Mouse (Mus musculus): ENCODE measurements around the gene Ryr3. TPM values are rescaled to one million over a fixed set of nuclear protein-coding genes. Genes with fewer than 3 reads are reported as not detected.

Ryr3 gene
- polyA plus RNA-seq, 1 experiment from 2014 or later: 0.14 TPM

GRCm38 (mm10) chr2:113018278-113018677 is 198.6 kb downstream of the Ryr3 start:
- H3K4me1 ChIP-seq (replicated peaks; ENCODE audit: control insufficient read depth, insufficient read depth, low read length): no peaks in the 10 kb centered on the region
- no peak overlapping the region for H3K27ac ChIP-seq (ENCODE audit: low read depth, low read length)
- no peak overlapping the region for H3K4me3 ChIP-seq (ENCODE audit: low read depth, low read length)
- no peaks in the 10 kb centered on the region for H3K36me3 ChIP-seq (ENCODE audit: control insufficient read depth, insufficient read depth, low read length)
- no peak overlapping the region for H3K4me2 ChIP-seq
- H3K9me3 ChIP-seq (ENCODE audit: control insufficient read depth, low read length): no peaks in the 10 kb centered on the region
- no peak for ATAC-seq (replicated peaks; ENCODE audit: low FRiP score)
- DNase-seq (ENCODE audit: low spot score): no peak
- no peak overlapping the region for H3K9ac ChIP-seq (ENCODE audit: low read depth, low read length)
- H3K27me3 ChIP-seq (replicated peaks; ENCODE audit: control insufficient read depth, insufficient read depth, low read length): no peaks in the 10 kb centered on the region
- 59% methylated on average over 1 of the region's 1 CpGs for WGBS

GRCm38 (mm10) chr2:113016236-113016635 is 200.7 kb downstream of the Ryr3 start:
- 71% methylated on average over 2 of the region's 2 CpGs for WGBS

GRCm38 (mm10) chr2:113008961-113009740 is 207.7 kb downstream of the Ryr3 start:
- H3K4me1 ChIP-seq (replicated peaks; ENCODE audit: control insufficient read depth, insufficient read depth, low read length): no peaks in the 10 kb centered on the region
- no peak for ATAC-seq (replicated peaks; ENCODE audit: low FRiP score)
- 71% methylated on average over 11 of the region's 11 CpGs for WGBS

More at GRCm38 (mm10) chr2:113016236-113016635, 200.7 kb downstream of the Ryr3 start:
- DNase-seq (ENCODE audit: low spot score): no peak
- no peak for ATAC-seq (replicated peaks; ENCODE audit: low FRiP score)
- no peaks in the 10 kb centered on the region for H3K27me3 ChIP-seq (replicated peaks; ENCODE audit: control insufficient read depth, insufficient read depth, low read length)
- H3K4me2 ChIP-seq: no peak overlapping the region
- H3K9ac ChIP-seq (ENCODE audit: low read depth, low read length): no peak overlapping the region
- H3K4me3 ChIP-seq (ENCODE audit: low read depth, low read length): no peak overlapping the region
- no peaks in the 10 kb centered on the region for H3K9me3 ChIP-seq (ENCODE audit: control insufficient read depth, low read length)
- H3K27ac ChIP-seq (ENCODE audit: low read depth, low read length): no peak overlapping the region
- no peaks in the 10 kb centered on the region for H3K36me3 ChIP-seq (ENCODE audit: control insufficient read depth, insufficient read depth, low read length)
- H3K4me1 ChIP-seq (replicated peaks; ENCODE audit: control insufficient read depth, insufficient read depth, low read length): no peaks in the 10 kb centered on the region

GRCm38 (mm10) chr2:112998498-112998897 is 218.4 kb downstream of the Ryr3 start:
- ATAC-seq (replicated peaks; ENCODE audit: low FRiP score) (no peak), DNase-seq (ENCODE audit: low spot score) (no peak)
- Histone ChIP-seq H3K4me2 (no peak overlapping the region), H3K36me3 (ENCODE audit: control insufficient read depth, insufficient read depth, low read length) (no peaks in the 10 kb centered on the region), H3K27ac (ENCODE audit: low read depth, low read length) (no peak overlapping the region), H3K27me3 (replicated peaks; ENCODE audit: control insufficient read depth, insufficient read depth, low read length) (no peaks in the 10 kb centered on the region), H3K4me1 (replicated peaks; ENCODE audit: control insufficient read depth, insufficient read depth, low read length) (no peaks in the 10 kb centered on the region), H3K4me3 (ENCODE audit: low read depth, low read length) (no peak overlapping the region), H3K9ac (ENCODE audit: low read depth, low read length) (no peak overlapping the region), H3K9me3 (ENCODE audit: control insufficient read depth, low read length) (no peaks in the 10 kb centered on the region)
- WGBS: 91% methylated on average over 3 of the region's 3 CpGs

More at GRCm38 (mm10) chr2:113008961-113009740, 207.7 kb downstream of the Ryr3 start:
- no peak overlapping the region for H3K9ac ChIP-seq (ENCODE audit: low read depth, low read length)
- no peaks in the 10 kb centered on the region for H3K27me3 ChIP-seq (replicated peaks; ENCODE audit: control insufficient read depth, insufficient read depth, low read length)
- H3K9me3 ChIP-seq (ENCODE audit: control insufficient read depth, low read length): no peaks in the 10 kb centered on the region
- H3K27ac ChIP-seq (ENCODE audit: low read depth, low read length): no peak overlapping the region
- no peak overlapping the region for H3K4me2 ChIP-seq
- H3K4me3 ChIP-seq (ENCODE audit: low read depth, low read length): no peak overlapping the region
- DNase-seq (ENCODE audit: low spot score): no peak
- H3K36me3 ChIP-seq (ENCODE audit: control insufficient read depth, insufficient read depth, low read length): no peaks in the 10 kb centered on the region

- no peak overlapping the region for H3K27ac ChIP-seq (ENCODE audit: low read depth, low read length)
- no peak for ATAC-seq (replicated peaks; ENCODE audit: low FRiP score)
- DNase-seq (ENCODE audit: low spot score): no peak
- 64% methylated on average over 1 of the region's 1 CpGs for WGBS
- no peaks in the 10 kb centered on the region for H3K9me3 ChIP-seq (ENCODE audit: control insufficient read depth, low read length)
- H3K4me1 ChIP-seq (replicated peaks; ENCODE audit: control insufficient read depth, insufficient read depth, low read length): no peaks in the 10 kb centered on the region
- no peak overlapping the region for H3K4me2 ChIP-seq
- no peak overlapping the region for H3K4me3 ChIP-seq (ENCODE audit: low read depth, low read length)
- no peaks in the 10 kb centered on the region for H3K27me3 ChIP-seq (replicated peaks; ENCODE audit: control insufficient read depth, insufficient read depth, low read length)
- no peaks in the 10 kb centered on the region for H3K36me3 ChIP-seq (ENCODE audit: control insufficient read depth, insufficient read depth, low read length)
- H3K9ac ChIP-seq (ENCODE audit: low read depth, low read length): no peak overlapping the region
Measured at GRCm38 (mm10) chr2:112982908-112983510, 233.9 kb downstream of the Ryr3 start.

GRCm38 (mm10) chr2:112966807-112967625 is 249.9 kb downstream of the Ryr3 start:
- Histone ChIP-seq H3K27ac (ENCODE audit: low read depth, low read length) (no peak overlapping the region), H3K9me3 (ENCODE audit: control insufficient read depth, low read length) (no peaks in the 10 kb centered on the region), H3K4me1 (replicated peaks; ENCODE audit: control insufficient read depth, insufficient read depth, low read length) (no peaks in the 10 kb centered on the region), H3K4me2 (no peak overlapping the region), H3K27me3 (replicated peaks; ENCODE audit: control insufficient read depth, insufficient read depth, low read length) (no peaks in the 10 kb centered on the region), H3K9ac (ENCODE audit: low read depth, low read length) (no peak overlapping the region), H3K4me3 (ENCODE audit: low read depth, low read length) (no peak overlapping the region), H3K36me3 (ENCODE audit: control insufficient read depth, insufficient read depth, low read length) (no peaks in the 10 kb centered on the region)
- ATAC-seq (replicated peaks; ENCODE audit: low FRiP score): no peak
- no peak for DNase-seq (ENCODE audit: low spot score)
- 82% methylated on average over 14 of the region's 14 CpGs for WGBS

GRCm38 (mm10) chr2:112948931-112949330 is 268.0 kb downstream of the Ryr3 start:
- H3K4me3 ChIP-seq (ENCODE audit: low read depth, low read length): no peak overlapping the region
- no peak overlapping the region for H3K9ac ChIP-seq (ENCODE audit: low read depth, low read length)
- no peaks in the 10 kb centered on the region for H3K4me1 ChIP-seq (replicated peaks; ENCODE audit: control insufficient read depth, insufficient read depth, low read length)
- H3K36me3 ChIP-seq (ENCODE audit: control insufficient read depth, insufficient read depth, low read length): no peaks in the 10 kb centered on the region
- no peak overlapping the region for H3K4me2 ChIP-seq
- H3K9me3 ChIP-seq (ENCODE audit: control insufficient read depth, low read length): no peaks in the 10 kb centered on the region
- no peak for DNase-seq (ENCODE audit: low spot score)
- no peak for ATAC-seq (replicated peaks; ENCODE audit: low FRiP score)
- H3K27ac ChIP-seq (ENCODE audit: low read depth, low read length): no peak overlapping the region
- no peaks in the 10 kb centered on the region for H3K27me3 ChIP-seq (replicated peaks; ENCODE audit: control insufficient read depth, insufficient read depth, low read length)
- 82% methylated on average over 1 of the region's 1 CpGs for WGBS

GRCm38 (mm10) chr2:112931776-112932175 is 285.1 kb downstream of the Ryr3 start:
- H3K36me3 ChIP-seq (ENCODE audit: control insufficient read depth, insufficient read depth, low read length): no peaks in the 10 kb centered on the region
- no peaks in the 10 kb centered on the region for H3K27me3 ChIP-seq (replicated peaks; ENCODE audit: control insufficient read depth, insufficient read depth, low read length)
- no peak overlapping the region for H3K27ac ChIP-seq (ENCODE audit: low read depth, low read length)
- H3K4me1 ChIP-seq (replicated peaks; ENCODE audit: control insufficient read depth, insufficient read depth, low read length): no peaks in the 10 kb centered on the region
- H3K9me3 ChIP-seq (ENCODE audit: control insufficient read depth, low read length): no peaks in the 10 kb centered on the region
- ATAC-seq (replicated peaks; ENCODE audit: low FRiP score) (no peak), DNase-seq (ENCODE audit: low spot score) (no peak)
- no peak overlapping the region for H3K4me3 ChIP-seq (ENCODE audit: low read depth, low read length)
- H3K4me2 ChIP-seq: no peak overlapping the region
- no peak overlapping the region for H3K9ac ChIP-seq (ENCODE audit: low read depth, low read length)
- 46% methylated on average over 1 of the region's 1 CpGs for WGBS
